Mouse (Mus musculus): ENCODE data around the gene Tnnc2. TPM values are rescaled to one million over a fixed set of nuclear protein-coding genes. Genes with fewer than 3 reads are reported as not detected.
A peak's percentile ranks its signal among the peaks of the same experiment; 100 is the strongest.

The Tnnc2 gene
- not detected in 2 replicates for polyA plus RNA-seq (2012; rRNA removed)

GRCm38 (mm10) chr2:164779481-164780086, at the start of gene Tnnc2:
Tnnc2 (minus strand) TSS chr2:164779967.
- Histone ChIP-seq H3K4me1 (ENCODE audit: control insufficient read depth, insufficient read depth, insufficient read length, low read length) (peaks cover under 1% of the 10 kb centered on the region; the same call in 1 of the 2 replicates), H3K27ac (ENCODE audit: insufficient read depth, low read depth, low read length) (no peak within 1 kb of the TSS), H3K27me3 (ENCODE audit: control insufficient read depth, insufficient read depth, low read length) (no peaks in the 10 kb centered on the region), H3K36me3 (ENCODE audit: control insufficient read depth, insufficient read depth, low read length) (no peaks in the 10 kb centered on the region), H3K4me3 (ENCODE audit: low read depth, low read length) (no peak within 1 kb of the TSS)
- no peak for TF ChIP-seq POLR2A (IDR thresholded peaks at IDR 0.05; ENCODE audit: low read depth, low read length)
- TF ChIP-seq CTCF (IDR thresholded peaks at IDR 0.05; ENCODE audit: extremely low read depth, insufficient read length, insufficient replicate concordance, low read depth, low read length), result no peak
- WGBS, result 74% methylated on average over 8 of the region's 8 CpGs

- no peak overlapping the region for H3K27ac ChIP-seq (ENCODE audit: insufficient read depth, low read depth, low read length)
- WGBS, result 92% methylated on average over 1 of the region's 1 CpGs
Measured at GRCm38 (mm10) chr2:164829090-164829489, 49.3 kb upstream of the Tnnc2 start.

GRCm38 (mm10) chr2:164828437-164828836, 48.7 kb upstream of the Tnnc2 start, which contains the start of gene Spata25:
Spata25 (minus strand) TSS chr2:164828537.
- no peak for TF ChIP-seq POLR2A (IDR thresholded peaks at IDR 0.05; ENCODE audit: low read depth, low read length)
- Histone ChIP-seq H3K36me3 (ENCODE audit: control insufficient read depth, insufficient read depth, low read length) (peaks cover 22% of the 10 kb centered on the region), H3K27me3 (ENCODE audit: control insufficient read depth, insufficient read depth, low read length) (no peaks in the 10 kb centered on the region), H3K4me3 (ENCODE audit: low read depth, low read length) (no peak within 1 kb of the TSS), H3K4me1 (ENCODE audit: control insufficient read depth, insufficient read depth, insufficient read length, low read length) (peaks cover 7% of the 10 kb centered on the region; the same call in 1 of the 2 replicates), H3K27ac (ENCODE audit: insufficient read depth, low read depth, low read length) (no peak within 1 kb of the TSS)
- WGBS, result 90% methylated on average over 6 of the region's 6 CpGs

More at GRCm38 (mm10) chr2:164829090-164829489, 49.3 kb upstream of the Tnnc2 start:
- TF ChIP-seq CTCF (IDR thresholded peaks at IDR 0.05; ENCODE audit: extremely low read depth, insufficient read length, insufficient replicate concordance, low read depth, low read length) (no peak), POLR2A (IDR thresholded peaks at IDR 0.05; ENCODE audit: low read depth, low read length) (no peak)
- H3K36me3 ChIP-seq (ENCODE audit: control insufficient read depth, insufficient read depth, low read length), result peaks cover 22% of the 10 kb centered on the region
- peaks cover 5% of the 10 kb centered on the region; the same call in 1 of the 2 replicates for H3K4me1 ChIP-seq (ENCODE audit: control insufficient read depth, insufficient read depth, insufficient read length, low read length)
- H3K27me3 ChIP-seq (ENCODE audit: control insufficient read depth, insufficient read depth, low read length), result no peaks in the 10 kb centered on the region
- H3K4me3 ChIP-seq (ENCODE audit: low read depth, low read length), result no peak overlapping the region

- TF ChIP-seq POLR2A (IDR thresholded peaks at IDR 0.05; ENCODE audit: low read depth, low read length) (no peak), CTCF (IDR thresholded peaks at IDR 0.05; ENCODE audit: extremely low read depth, insufficient read length, insufficient replicate concordance, low read depth, low read length) (no peak)
- 90% methylated on average over 16 of the region's 16 CpGs for WGBS
- Histone ChIP-seq H3K36me3 (ENCODE audit: control insufficient read depth, insufficient read depth, low read length) (peaks cover 22% of the 10 kb centered on the region), H3K27me3 (ENCODE audit: control insufficient read depth, insufficient read depth, low read length) (no peaks in the 10 kb centered on the region), H3K27ac (ENCODE audit: insufficient read depth, low read depth, low read length) (no peak overlapping the region), H3K4me1 (ENCODE audit: control insufficient read depth, insufficient read depth, insufficient read length, low read length) (peaks cover 5% of the 10 kb centered on the region), H3K4me3 (ENCODE audit: low read depth, low read length) (no peak overlapping the region)
Measured at GRCm38 (mm10) chr2:164827146-164827850, 47.5 kb upstream of the Tnnc2 start.

- 97% methylated on average over 17 of the region's 17 CpGs for WGBS
- H3K4me1 ChIP-seq (ENCODE audit: control insufficient read depth, insufficient read depth, insufficient read length, low read length), result peaks cover 5% of the 10 kb centered on the region
- no peaks in the 10 kb centered on the region for H3K27me3 ChIP-seq (ENCODE audit: control insufficient read depth, insufficient read depth, low read length)
- H3K4me3 ChIP-seq (ENCODE audit: low read depth, low read length), result no peak overlapping the region
- peaks cover 32% of the 10 kb centered on the region for H3K36me3 ChIP-seq (ENCODE audit: control insufficient read depth, insufficient read depth, low read length)
- no peak for TF ChIP-seq POLR2A (IDR thresholded peaks at IDR 0.05; ENCODE audit: low read depth, low read length)
- no peak for TF ChIP-seq CTCF (IDR thresholded peaks at IDR 0.05; ENCODE audit: extremely low read depth, insufficient read length, insufficient replicate concordance, low read depth, low read length)
- no peak overlapping the region for H3K27ac ChIP-seq (ENCODE audit: insufficient read depth, low read depth, low read length)
Measured at GRCm38 (mm10) chr2:164825521-164825920, 45.8 kb upstream of the Tnnc2 start.

GRCm38 (mm10) chr2:164823969-164824368, 44.2 kb upstream of the Tnnc2 start:
- 88% methylated on average over 4 of the region's 4 CpGs for WGBS
- no peak for TF ChIP-seq CTCF (IDR thresholded peaks at IDR 0.05; ENCODE audit: extremely low read depth, insufficient read length, insufficient replicate concordance, low read depth, low read length)
- peaks cover 5% of the 10 kb centered on the region for H3K4me1 ChIP-seq (ENCODE audit: control insufficient read depth, insufficient read depth, insufficient read length, low read length)
- peaks cover 35% of the 10 kb centered on the region for H3K36me3 ChIP-seq (ENCODE audit: control insufficient read depth, insufficient read depth, low read length)
- no peak overlapping the region for H3K4me3 ChIP-seq (ENCODE audit: low read depth, low read length)
- no peaks in the 10 kb centered on the region for H3K27me3 ChIP-seq (ENCODE audit: control insufficient read depth, insufficient read depth, low read length)
- no peak overlapping the region for H3K27ac ChIP-seq (ENCODE audit: insufficient read depth, low read depth, low read length)

GRCm38 (mm10) chr2:164823181-164823585, 43.4 kb upstream of the Tnnc2 start:
- WGBS, result under 1% methylated on average over 10 of the region's 10 CpGs
- peak overlapping the region; percentile 81 for H3K4me3 ChIP-seq (ENCODE audit: low read depth, low read length)
- H3K27ac ChIP-seq (ENCODE audit: insufficient read depth, low read depth, low read length), result peak overlapping the region; percentile 65
- H3K36me3 ChIP-seq (ENCODE audit: control insufficient read depth, insufficient read depth, low read length), result peaks cover 35% of the 10 kb centered on the region
- no peaks in the 10 kb centered on the region for H3K27me3 ChIP-seq (ENCODE audit: control insufficient read depth, insufficient read depth, low read length)
- TF ChIP-seq CTCF (IDR thresholded peaks at IDR 0.05; ENCODE audit: extremely low read depth, insufficient read length, insufficient replicate concordance, low read depth, low read length), result no peak; the same call in 1 of the 2 replicates
- no peak for TF ChIP-seq POLR2A (IDR thresholded peaks at IDR 0.05; ENCODE audit: low read depth, low read length)
- peaks cover 5% of the 10 kb centered on the region for H3K4me1 ChIP-seq (ENCODE audit: control insufficient read depth, insufficient read depth, insufficient read length, low read length)

Measured in small intestine, adult 2 months (tissue).